Mouse (Mus musculus) right cerebral cortex, postnatal 4 days (tissue): ENCODE measurements at regions not wholly inside any gene's neighbourhood (a gene's known extent, or its start where the extent isn't known, plus 50 kb on each side); places are given as distances from the start of the nearest gene placed in this dataset.
"Not testable (repeated sequence)": the region's sequence is repeated elsewhere in the genome, so short reads cannot be mapped to it uniquely, and the experiment has no call there.

Experiments
- DNase-seq: peaks from one replicate; pipeline ENCODE4 v3.0.0-alpha.2; 2022

DNA sequence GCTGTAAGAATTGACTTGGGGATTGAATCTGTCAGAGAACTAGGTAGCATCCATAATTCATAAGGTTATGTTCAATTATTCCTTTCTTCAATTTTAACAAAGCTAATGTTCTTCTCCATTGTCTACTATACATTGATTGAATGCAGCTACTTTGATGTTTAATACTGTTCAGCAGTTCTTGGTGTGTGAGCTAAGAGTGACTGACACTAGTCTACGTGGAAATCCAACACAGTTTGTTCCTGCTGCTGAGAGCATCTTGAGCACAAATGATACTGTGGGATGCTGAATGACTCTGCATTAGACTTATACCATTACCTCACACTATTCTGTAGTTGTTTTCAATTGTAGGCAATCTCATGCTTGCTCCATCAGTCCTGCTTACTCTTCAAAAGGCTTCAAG, 249.4 kb upstream of the Akr1e1 start:
- no peak for DNase-seq

DNA sequence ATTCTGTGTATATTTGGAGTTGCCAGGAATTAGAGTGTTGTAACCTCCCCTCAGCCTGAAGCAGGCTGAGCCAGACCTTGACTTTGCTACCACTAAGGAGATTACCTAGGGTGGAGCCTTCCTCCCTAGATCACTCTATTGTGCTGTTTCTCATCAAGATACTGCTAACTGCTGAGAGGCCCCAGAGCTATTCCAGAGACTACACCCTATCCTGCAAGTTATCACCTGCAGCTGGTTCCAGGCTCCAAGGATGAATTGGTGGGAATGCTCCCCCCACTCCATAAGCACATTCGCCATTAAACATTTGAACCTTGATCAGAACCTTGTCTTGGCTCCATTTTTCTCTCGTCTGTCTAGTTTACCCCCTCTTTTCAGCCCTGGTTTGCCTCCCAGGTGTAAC, 230.5 kb upstream of the Akr1e1 start:
- not testable (repeated sequence) for DNase-seq

DNA sequence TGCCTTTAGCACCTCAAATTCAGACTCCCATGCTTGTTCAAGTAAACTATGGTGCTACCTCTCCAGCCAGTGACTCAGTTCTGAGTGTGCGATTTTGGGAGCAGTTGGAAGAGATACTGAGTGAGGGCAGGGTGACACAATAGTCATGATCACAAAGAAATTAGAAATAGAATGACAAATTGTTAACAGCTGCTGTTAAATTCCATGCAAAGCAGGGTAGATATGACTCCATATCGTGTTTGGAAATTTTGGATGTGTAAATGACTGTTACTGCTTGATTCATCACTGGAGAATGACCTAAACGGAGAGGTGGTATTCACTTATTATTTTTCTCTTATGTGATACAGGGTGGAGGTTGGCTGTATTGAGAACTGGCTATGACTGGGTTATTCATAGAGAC, 217.8 kb upstream of the Akr1e1 start:
- no peak for DNase-seq

DNA sequence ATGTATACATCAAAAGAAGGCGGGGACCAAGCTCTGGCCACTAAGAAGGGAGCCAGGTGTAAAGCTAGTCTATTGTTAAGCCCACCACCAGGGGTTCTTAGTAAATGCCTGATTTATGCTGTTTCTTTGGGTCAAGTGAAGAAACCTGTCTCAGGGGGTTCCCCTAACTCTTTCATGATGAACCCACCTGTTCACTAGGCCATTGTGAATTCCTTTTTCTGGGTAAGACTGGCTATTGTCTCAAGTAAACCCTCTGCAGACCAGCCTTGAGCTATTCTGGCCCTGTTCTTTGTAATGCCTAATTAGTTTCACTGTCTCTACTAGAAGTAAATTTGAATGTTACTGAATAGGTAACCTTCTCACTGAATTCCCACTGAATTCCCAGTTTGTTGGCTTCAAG, 216.8 kb upstream of the Akr1e1 start:
- not testable (repeated sequence) for DNase-seq

DNA sequence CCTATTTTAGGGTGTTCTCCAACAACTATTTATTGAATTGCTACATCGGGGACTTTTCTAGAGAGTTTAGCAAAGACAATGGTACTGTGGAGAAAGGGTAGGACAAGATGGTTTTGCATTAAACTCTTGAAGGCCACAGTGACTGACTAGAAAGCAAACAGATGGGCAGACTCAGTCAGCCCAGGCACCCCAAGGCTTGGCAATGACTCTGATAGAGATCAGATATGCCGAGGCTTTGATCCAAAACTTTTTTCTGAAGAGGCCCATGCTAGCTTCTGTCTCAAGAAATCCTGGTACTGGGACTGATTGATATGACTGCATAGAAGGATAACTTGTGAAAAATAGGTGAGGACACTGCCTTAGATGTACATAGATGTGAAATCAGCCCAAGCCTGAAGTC, 197.9 kb upstream of the Akr1e1 start:
- no peak for DNase-seq

DNA sequence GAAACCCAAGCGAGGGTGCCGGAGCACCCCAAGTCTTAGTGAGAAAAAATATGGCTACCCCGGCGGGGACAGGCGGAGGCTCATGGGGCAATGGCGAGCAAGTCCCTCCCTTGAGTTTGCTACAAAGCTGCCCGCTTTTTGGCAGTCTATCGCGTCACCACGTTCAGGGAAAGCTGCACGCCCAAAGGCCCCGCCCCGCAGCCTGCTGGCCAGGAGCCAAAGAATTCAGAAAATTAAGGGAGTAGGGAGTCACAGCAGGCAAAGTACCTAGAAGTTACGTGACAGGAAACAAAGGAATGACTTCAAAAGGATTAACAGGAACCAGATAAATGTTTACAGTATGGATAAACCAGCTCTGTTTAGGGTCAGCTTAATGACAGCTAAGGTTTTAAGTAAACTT, 191.7 kb upstream of the Akr1e1 start:
- DNase-seq: no peak

DNA sequence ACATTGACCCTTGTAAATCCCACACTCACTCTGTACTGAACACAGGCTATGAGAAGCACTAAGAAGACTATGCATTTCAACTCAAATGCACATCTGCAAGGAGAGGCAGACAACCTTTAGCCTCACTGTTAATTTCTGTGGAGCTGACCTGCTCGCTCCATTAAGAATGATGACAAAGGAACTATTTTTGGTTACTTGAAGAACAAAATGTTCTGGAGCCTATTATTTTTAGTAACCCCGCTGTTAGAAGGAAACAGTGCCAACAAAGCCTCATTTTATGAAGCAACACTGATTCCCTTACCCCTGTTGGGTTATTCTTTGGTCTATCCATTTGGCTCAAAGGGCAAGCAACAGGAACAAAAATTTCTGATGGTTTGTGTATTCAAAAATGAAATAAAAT, 182.2 kb upstream of the Akr1e1 start:
- no peak for DNase-seq

DNA sequence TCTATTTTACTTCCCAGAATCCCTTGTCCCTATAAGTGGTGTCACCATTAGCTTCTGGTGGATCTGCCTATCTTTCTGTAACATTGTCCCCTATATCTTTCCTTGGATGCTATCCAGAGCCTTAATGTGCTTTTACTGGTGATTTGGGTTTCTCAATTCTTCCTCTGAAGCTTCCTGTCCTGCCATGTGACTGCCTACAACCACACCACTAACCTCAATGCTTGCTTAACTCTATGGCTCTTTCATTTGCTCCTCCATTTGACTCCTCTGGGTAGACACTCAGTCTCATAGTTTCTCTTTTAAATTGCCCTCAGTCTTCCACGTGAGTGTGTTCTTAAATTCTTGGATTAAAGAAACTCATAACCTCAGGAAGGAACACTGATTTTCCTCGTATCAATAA, 181.4 kb upstream of the Akr1e1 start:
- DNase-seq: no peak

DNA sequence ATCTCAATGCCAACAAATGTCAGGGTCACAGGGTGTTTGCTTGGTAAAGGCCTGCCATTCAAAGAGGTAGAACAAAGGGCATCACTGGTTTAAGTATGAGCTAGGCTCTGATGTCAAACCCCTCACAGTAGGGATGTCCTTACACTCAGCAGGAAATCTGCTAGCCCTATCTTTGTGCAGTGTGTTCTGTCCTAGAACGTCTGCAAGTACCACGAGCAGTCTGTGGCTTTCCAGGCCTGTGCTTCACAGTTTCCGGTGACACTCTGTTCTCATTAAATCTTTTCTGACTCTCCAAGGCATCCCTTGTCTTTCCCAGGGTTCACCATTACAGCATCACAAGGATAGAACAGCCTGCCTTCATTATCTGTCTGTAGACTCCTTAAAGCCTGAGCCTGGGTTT, 174.3 kb upstream of the Akr1e1 start:
- no peak for DNase-seq

DNA sequence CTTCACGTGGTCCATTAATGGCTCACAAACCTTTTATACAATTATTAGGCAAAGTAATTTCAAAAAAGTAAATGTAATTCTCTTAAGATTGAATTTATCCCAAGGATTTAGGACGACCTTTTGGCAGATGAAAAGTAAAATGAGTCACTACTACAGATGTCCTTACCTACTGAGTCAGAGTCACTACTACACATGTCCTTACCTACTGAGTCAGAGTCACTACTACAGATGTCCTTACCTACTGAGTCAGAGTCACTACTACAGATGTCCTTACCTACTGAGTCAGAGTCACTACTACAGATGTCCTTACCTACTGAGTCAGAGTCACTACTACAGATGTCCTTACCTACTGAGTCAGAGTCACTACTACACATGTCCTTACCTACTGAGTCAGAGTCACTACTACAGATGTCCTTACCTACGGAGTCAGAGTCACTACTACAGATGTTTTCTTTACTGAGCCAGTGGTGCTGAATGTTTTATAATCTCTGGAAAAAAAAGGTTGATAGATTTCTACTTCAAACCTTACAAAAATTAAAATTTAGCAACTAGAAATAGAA, 169.4 kb upstream of the Akr1e1 start:
- not testable (repeated sequence) for DNase-seq

DNA sequence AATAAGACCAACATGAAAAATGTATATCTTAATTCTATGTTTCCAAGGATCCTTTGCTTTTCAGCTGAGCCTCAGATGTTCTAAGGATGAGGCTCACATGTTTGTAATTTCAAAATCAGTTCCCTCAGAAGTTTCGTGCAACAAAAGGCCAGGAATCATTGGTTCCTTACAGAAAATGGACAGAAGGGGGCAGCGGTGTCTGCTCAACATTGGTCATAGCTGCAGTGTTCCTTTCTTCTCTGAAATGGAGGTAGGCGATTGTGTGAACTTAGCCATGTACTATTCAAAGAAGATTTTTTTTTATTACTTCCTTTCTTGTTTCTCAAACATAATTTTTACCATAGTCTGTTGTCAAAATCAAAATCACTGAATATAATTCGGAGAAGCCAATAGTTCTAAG, 167.9 kb upstream of the Akr1e1 start:
- DNase-seq: peak; percentile 49

DNA sequence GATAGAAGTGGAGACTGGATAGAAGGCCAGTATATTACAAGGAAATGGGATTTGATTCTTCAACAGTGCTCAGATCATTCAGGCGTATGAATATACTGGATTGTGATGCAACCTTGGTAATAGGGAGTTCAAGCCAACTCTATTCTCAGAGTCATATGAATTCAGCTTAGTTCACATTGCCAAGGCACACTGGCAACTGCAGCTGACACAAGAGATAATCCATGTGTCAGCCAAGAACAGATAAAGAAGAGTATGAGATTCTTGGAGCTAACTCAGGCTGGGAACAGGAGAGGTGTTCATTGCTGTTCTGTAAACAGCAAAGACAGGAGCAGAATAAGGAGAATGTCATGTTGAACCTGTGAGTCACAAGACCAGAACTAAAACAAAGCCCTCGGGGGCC, 163.3 kb upstream of the Akr1e1 start:
- no peak for DNase-seq

DNA sequence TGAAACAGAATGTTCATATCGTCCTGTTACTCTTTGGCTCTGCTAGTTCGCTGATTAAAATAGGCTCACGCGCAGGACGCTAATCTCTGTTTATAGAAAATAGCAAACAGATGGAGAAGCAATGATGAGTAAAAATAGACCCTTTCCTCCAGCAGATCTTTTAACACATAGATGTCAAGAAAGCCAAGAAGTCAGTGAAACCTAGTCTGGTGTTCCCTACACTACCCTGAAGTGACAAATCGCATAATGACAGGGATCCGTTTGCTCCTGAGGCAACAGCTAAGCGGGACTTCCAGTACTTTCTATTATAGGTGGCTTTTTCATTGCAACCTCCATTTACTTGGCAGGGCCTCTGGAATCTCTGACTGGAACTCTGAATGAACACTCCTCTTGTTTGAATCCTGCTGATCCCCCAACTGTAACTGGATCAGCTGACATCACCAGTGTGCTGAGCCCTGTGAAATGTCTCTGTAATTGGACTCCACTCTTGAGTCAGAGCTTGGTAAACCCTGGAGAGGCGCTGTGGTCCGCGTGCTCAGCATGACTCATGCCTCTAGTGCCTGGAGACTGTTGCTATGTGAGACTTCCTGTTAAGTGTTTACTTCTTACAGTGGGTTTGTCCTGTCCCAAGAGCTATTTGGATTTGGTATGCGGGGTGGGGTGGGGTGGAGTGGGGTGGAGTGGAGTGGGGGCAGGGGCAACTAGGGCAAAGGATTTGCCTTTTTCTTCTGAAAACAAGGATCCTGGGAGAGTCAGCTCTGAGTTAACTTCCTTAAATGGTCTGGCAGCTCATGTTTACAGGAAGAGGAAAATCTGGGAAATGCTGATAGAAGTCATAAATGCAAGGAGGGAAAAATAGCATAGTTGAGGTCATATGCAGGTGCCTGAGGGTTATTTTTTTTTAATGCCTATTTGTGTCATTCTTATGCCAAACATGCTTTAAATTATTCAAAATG, 162.4 kb upstream of the Akr1e1 start:
- DNase-seq: peak; percentile 29

DNA sequence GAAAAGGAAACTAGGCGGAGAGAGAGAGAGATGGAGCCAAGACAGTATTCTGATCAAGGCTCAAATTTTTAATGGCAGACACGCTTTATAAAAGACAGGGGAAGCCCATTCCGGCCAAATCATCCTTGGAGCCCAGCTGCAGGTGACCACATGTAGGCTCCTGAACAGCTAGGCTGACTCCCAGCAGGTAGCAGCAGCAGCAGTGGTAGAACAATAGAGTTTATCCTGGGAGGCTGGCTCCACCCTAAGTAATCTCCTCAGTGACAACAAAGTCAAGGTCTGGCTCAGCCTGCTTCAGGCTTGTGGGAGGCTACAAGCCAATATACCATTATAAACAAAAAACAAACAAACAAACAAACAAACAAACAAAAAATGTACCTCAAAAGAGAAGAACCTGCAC, 151.0 kb upstream of the Akr1e1 start:
- no peak for DNase-seq

DNA sequence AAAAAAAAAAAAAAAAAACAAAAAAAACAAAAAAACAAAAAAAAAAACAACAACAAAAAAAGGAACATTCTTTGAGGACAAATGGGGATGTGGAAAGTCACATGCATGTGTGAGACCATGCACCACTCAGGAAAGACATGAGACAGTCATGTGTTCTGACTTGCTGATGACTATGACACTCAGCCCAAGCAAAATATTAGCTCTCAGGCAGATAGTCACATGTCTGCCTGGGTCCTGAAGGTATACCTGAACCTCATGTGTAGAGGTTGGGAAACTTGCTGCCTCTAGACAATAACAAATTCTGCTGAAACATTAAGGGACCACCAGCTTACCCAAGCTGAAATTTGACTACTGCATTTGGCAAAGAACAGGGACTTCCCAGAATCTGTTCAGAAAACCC, 147.6 kb upstream of the Akr1e1 start:
- no peak for DNase-seq

DNA sequence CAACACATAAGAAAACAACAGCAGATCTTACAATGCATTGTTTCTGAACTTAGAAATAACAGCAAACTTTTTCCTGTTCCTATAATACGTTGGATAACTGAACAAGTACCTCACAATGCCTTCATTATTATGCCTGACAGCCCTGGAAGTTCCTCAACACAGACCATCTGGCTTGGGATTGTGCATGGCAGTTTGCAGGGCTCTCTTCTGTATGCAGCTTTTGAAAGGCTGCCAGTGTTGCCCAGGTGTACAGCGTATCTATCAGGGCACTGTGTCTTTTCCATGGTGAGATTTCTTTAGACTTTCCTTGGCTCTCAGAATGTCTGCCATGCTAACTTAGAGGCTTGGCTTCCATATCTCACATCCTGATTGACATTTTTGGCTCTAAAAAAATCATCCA, 134.0 kb upstream of the Akr1e1 start:
- DNase-seq: peak; percentile 3

DNA sequence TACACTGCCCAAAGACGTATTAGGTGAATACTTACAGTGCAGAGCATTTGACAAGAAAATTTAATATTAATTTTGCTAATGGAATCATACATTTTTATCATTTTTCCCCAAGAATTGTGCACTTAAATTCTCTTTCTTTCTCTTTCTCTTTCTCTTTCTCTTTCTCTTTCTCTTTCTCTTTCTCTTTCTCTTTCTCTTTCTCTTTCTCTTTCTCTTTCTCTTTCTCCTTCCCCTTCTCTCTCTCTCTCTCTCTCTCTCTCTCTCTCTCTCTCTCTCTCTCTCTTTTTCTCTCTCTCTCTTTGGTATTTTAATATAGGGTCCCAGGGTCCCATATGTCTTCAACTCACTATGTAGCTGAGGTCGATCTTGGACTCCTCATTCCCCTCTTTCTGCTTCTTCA, 107.3 kb upstream of the Akr1e1 start:
- DNase-seq: not testable (repeated sequence)

DNA sequence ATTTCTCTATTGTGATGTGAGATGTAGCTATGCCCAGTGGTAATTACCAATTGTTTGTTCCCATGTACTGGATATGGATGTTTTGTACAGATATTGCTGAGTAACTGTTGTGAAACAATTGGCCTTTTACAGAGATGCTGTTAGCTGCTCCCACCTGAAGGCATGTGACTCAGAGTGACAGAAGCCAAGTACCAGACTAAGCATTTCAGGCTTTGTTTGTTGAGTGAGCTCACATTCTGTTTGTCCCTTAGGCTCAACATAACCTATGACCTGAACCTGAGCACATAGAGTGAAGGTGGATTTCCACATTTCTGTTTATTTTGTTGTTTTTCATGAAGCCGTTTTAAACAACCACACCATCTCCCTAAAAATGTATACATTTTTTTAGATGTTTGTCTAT, 105.8 kb upstream of the Akr1e1 start:
- no peak for DNase-seq

DNA sequence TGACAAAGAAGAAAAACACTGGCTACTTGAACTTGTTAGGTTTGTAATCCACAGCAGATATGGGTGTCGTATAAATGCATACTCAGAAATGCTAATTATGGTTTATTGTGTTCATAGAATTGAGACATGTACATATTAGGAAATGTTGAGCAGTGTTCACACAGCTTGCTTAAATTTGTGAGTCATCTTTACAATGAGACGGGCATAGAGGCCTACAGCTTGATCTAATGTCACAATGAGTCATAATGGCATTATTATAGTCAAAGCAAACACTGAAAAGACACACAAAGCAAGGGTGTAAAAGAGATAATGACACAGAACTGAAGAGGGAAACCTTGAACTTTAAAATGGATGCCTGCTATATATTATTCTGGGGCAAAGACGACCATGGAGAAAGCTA, 103.7 kb upstream of the Akr1e1 start:
- DNase-seq: no peak

DNA sequence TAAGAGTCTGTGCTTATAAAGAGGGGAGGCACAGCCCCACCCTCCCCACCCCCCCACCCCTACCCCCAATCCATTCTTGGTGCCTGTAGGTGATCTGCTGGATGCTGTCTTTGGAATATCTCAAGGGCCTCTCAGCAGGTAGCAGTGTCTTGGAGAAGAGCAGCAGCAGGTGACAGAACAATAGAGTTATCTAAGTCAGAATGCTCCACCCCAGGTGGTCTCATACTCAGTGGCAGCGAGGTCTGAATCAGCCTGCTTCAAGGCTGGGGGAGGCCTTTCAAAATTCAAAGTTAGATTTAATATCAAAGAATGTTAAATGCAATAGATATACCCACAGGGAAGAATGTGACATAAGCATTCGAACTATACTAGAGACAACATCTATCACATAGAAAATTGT, 90.6 kb upstream of the Akr1e1 start:
- DNase-seq: not testable (repeated sequence)

DNA sequence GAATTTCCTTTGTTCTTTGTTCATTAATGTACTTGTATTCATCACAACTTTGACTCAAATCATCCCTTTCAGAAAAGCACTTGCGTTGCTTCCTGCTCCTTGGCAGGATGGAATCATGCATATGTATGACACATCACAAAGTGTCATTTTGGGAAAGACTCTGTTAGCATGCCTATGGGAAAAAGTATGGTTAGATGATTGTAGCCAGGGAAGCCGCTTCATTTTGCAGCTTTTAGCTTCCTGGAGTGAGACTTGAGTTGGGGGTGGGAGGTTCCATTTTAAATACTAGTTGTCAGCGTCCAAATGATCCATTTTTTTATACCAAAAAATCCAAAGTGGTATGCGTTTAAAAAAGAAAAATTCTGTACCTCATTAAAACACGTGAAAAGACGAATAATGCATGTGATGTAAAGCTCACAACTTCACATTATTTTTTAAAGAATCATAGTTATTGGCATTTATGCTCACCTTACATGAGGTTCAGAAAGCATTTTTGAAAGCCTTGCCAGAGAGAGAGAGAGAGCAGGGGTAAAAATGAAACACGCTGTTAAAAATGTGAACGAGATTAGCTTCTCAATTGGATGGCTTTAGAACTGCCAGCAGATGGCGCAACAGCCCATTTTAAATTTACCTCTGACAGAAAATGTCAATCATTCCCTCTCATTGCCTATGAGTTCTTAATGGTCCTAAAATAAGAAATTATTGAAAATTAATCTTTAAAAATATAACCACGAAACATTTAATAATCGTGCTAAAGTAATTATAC, 57.6 kb upstream of the Akr1e1 start:
- peak; percentile 81 for DNase-seq

DNA sequence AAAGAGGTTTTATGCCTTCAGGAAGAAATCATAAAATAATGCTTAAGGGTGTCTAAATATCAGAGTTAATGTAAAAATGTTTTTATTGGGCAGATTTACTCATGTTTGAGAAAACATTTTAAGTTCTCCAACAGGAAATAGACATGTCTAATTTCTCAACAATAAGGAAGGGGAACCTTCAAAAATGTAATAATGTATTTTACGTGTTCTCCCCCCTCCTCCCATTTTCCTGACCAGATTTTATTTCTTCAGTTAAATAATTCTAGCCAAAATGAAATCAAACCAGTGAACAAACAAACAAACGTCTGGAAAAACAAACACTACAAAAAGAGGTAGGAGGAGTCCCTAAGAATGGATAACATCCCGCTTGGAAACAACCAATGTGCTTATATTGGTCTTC, 54.4 kb upstream of the Akr1e1 start:
- no peak for DNase-seq

DNA sequence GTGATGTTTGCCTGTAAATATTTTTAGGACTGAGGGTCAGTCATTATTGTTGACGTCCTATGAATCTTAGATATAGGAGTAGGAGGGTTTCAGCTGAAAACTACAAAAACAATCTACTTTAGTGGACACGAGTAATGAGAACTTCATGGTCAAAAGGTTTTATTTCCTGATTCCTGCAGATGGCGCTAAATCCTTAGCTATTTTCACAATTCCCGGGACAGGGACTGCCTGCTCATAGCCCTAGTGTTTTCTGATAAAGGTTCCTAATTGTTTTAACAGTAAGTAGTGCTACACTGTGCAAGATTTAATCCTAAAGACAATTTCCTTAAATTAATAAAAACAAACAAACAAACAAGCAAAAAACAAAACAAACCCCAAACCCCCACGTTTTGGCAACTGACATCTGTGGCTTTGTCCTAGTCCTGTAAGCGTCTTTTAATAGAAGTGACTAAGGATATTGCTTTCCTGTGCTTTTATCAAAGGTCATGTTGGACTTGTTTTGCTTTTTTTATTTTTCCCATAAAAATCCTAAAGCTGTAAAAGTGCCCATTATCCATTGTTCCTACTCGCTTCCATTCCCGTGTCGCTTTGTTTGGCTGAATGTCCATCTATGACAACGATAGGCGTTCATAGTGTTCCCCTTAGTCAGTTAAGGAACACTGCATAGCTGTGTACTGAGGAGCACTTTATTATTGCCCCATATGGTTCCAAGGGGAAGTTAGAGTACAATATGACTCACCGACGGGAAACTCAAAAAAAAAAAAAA, 53.5 kb upstream of the Akr1e1 start:
- DNase-seq: no peak
